Mouse (Mus musculus) thymus, postnatal 14 days (tissue): Measurements from ENCODE around the gene Chfr.

ENCODE experiments used
- DNase-seq: peaks from one replicate; pipeline ENCODE4 v3.0.0; 2021

Gene Chfr

GRCm38 (mm10) chr5:110135293-110136086 lies at the start of gene Chfr:
Chfr (plus strand) TSS chr5:110135842.
- DNase-seq, result peak; percentile 100

- DNase-seq, result no peak
These were observed 49.3 kb upstream of the Chfr start for GRCm38 (mm10) chr5:110086161-110086866.

DNA sequence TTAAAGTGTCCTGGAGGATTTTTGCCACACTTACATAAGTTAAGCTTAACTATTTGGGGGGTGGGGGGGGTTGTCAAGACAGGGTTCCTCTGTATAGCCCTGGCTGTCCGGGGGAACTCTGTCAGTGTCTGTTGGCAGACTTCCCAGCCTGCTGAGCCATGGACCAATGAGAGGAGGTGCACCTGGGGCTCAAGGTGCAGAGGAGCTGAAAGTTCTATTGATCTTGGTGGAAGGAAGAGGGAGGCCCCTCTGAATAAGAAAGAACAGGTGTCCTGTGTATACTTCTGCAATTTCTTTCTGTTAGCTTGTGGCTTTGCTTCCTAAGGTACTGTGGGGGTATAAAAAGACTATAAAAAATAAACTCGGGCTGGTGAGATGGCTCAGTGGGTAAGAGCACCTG lies 44.1 kb upstream of the Chfr start:
- DNase-seq, result peak; percentile 75

- DNase-seq, result peak; percentile 92
These were observed 41.4 kb upstream of the Chfr start, which contains the start of gene Gm35315 for GRCm38 (mm10) chr5:110094030-110094846. Gm35315 (minus strand) TSS chr5:110094420.

DNA sequence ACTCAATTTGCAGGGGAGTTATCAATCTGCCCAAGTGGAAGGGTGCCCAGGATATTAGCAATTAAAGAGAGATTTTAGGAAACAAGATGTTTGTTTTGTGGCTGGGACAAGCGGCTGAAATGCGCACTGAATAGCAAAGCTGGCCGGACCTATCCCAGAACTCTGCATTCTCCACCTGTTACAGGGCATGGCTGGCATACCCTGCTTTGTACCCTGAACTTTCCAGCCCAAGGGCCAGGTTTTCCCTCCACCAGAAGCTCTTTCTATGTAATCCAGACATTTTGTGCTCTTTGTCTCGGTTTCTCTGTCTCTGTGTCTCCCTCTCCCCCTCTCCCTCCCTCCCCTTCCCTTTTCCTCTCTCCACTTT lies 40.8 kb upstream of the Chfr start:
- DNase-seq, result no peak

- peak; percentile 60 for DNase-seq
These were observed 36.6 kb upstream of the Chfr start for GRCm38 (mm10) chr5:110098991-110099477.

GRCm38 (mm10) chr5:110099656-110100580 lies 35.7 kb upstream of the Chfr start, which contains the start of gene Plcxd1:
Plcxd1 (plus strand) TSS chr5:110099969.
- DNase-seq, result peak; percentile 39

DNA sequence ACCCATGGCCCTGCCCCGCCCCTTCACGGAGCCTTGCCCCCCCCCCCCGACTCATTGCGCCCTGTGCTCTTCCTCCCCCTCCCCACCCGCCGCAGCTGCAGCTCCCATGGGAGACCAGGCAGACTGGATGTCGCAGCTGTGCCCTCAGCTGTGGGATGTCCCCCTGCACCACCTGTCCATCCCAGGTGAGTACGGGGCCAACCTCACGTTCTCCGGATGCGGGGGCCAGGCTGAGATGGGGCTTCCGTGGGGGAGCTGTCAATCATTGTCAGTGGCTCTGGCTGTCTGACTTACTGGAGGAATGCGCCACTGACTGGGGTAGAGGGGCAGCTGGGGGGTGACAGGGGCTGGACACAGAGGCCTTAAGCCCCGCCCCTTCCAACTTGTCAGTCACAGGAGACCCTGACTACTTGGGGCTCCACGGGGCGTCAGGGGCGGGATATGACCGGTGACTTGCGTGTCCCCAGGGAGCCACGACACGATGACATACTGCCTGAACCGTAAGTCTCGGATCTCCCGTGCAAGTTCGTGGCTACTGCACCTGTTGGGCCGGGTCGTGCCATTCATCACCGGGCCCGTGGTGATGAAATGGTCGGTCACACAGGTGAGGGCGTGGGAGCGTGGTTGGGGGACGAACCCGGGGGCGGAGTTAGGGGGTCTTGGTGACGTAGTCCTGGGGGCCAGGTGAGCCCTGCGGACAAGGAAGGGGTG lies 34.6 kb upstream of the Chfr start:
- DNase-seq, result peak; percentile 75

DNA sequence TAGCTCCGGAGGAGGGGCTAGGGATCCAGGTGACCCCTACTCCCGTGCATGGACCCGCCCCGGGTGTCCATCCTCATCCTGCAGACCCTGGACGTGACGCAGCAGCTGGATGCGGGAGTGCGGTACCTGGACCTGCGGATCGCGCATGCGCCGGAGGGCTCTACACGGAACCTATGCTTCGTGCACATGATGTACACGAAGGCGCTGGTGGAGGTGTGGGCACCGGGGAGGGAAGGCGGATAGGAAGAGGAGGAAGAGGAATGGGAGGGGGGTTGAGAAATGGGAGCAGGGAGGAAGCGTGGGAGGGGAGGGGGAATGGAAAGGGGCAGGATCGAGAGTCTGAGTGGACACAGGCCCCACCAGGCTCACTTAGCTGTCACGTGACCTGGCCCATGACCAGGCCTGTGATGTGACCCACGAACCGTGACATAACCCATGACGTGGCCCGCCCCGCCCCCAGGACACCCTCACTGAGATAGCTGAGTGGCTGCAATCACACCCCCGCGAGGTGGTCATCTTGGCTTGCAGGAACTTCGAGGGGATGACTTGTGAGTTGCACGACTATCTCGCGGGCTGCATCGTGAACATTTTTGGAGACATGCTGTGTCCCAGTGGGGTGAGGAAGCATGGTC lies 33.8 kb upstream of the Chfr start:
- DNase-seq, result peak; percentile 58

GRCm38 (mm10) chr5:110102429-110102828 lies 33.2 kb upstream of the Chfr start:
- DNase-seq, result no peak

DNA sequence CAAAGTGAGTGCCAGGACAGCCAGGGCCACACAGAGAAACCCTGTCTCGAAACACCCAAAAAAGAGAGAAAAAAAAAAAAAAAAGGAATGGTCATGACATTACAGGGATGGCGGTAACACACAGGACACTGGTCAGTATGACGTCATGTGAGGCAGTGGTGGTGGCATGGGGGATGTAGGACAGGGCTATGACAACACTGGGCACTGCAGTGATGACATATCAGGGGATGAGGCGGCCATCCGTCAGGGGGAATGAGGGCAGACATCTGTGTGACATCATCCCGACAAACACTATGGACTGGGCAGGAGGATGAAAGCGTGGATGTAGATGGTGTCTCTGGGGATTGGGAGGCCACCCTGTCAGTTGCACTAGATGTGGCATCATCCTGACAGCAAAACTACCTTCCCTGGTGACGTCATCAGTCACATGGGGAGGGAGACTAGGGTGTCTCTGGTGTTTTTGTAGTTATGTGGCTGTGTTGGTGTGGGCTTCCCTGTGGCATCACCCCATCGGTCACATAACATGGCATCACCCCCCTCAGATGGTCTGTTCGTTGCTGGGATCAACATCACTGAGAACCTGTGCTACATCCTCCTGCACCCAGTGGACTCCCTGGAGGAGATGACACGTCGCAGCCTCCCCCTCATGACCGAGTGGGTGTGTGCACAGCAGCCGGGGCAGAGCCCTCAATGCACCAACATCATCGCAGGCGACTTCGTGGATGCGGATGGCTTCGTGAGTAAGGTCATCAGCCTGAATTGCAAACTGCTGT lies 32.6 kb upstream of the Chfr start:
- DNase-seq, result peak; percentile 6

DNA sequence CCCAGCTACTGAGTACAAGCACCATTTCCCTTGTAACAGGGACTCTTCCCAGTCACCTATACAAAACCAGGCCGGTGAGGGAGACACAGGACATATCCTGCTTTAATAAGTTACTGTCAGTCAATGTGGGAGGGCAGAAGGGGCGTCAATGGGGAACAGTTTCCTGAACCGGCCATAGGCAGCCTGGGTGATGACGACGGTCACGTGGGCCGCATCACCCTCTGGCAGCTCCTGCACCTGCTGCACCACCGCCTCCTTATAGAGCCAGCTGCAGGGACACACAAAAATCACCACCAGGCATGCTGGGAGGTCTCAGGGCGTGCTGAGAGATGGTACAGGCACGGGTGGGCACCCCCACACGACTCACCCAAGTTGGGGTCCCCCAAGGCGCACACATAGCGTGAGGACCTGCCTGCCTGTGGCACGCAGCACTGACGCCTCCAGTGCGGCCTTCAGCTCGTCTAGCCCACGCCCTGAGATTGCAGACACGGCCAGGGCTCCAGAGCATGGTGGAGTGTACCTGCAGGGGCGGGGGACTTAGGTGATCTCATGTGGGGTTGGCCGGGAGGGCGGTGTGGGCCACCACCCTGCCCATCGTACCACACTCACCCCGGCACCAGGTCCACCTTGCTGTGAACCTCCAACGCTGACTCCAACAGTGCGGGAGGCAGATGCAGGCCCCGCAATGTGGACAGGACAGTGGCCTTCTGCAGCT lies 31.6 kb upstream of the Chfr start:
- peak; percentile 6 for DNase-seq

GRCm38 (mm10) chr5:110104616-110105380 lies 30.8 kb upstream of the Chfr start:
- peak; percentile 9 for DNase-seq

DNA sequence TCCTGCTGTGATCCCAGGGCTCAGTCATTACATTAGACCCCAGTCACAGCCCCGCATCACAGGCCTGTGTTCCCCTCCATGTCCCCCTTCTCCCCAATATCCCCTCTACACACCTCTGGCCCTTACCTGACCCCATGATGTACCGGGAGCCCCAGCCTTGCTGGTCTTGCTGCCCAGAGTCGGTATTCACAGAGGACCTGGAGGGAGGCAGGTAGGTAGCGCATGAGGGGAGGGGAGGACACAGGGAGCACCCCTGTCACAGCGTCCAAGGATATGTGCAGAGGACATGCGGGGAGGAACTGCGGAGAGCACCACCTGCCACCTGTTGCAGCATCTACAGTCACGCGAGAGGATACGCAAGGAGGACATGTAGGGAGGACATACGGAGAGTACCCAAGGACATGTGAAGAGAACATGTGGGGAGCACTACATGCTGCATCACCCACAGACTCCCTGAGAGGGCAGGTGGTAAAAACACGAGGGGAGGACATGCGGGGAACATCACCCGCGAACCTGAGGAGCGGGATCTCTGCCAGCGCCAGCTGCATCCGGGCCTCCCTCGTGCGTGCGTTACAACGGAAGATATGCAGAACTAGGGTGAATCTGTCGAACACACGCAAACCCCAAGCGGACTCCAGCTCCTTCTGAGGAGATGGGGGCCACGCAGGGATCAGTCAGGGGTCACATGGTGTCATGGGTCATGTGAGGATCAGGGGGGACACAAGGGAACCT lies 29.3 kb upstream of the Chfr start:
- DNase-seq, result no peak

- DNase-seq, result peak; percentile 47
These were observed 28.6 kb upstream of the Chfr start for GRCm38 (mm10) chr5:110106901-110107564.

DNA sequence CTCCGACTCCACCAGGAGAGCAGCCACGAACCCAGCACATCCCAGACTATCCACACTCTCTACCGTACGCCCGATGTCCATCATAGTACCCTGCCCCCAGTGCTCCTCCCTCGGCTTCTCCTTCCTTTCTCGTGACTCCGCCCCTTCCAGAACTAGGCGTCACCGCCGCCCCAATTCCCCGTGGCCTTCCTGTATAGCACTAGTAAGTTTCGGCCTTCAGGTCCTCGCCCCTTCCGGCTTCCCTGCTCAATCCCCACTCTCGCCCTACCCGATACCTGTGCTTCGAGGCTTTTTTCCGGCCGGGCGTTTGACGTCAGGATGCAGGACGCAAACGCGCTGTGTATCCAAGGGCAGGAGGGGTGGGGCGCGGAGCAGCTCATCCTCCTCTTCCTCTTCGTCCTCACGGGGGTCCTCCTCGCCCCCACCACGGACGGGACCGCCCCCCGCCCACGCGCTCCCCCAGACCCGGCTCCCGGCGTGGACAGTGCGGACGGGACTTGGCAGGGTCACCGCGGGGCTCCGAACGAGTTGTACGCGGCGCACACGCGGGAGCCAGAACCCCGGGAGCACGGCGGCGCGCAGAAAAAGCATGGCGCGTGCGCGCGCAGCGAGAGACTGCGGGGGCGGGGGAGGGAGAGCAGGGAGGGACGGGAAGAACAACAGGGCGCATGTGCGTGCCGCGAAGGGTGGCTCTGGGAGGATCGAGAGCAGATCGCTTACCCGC lies 27.9 kb upstream of the Chfr start, which contains the start of gene Gtpbp6:
Gene Gtpbp6 (minus strand): TSS at position 617 of the 724 bp plus-strand sequence.
- peak; percentile 98 for DNase-seq

DNA sequence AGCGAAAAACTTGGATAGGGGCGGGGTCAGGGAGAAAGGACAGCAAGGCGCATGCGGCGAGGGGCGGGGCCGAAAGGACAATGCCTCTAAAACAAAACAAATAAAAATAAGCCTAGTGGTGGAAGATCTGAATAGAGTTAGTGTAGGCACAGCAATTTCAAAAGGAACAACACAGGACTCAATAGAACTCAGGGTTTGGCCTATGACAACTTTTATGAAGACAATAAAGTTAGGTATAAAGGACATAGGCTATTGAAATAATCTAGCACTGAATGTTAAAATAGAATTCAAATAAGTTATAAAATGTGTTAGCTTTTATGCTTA lies 27.4 kb upstream of the Chfr start:
- DNase-seq, result no peak
